Mouse (Mus musculus): ENCODE measurements at regions not wholly inside any gene's neighbourhood (a gene's known extent, or its start where the extent isn't known, plus 50 kb on each side); places are given as distances from the start of the nearest gene placed in this dataset.
A peak's percentile ranks its signal among the peaks of the same experiment; 100 is the strongest.

DNA sequence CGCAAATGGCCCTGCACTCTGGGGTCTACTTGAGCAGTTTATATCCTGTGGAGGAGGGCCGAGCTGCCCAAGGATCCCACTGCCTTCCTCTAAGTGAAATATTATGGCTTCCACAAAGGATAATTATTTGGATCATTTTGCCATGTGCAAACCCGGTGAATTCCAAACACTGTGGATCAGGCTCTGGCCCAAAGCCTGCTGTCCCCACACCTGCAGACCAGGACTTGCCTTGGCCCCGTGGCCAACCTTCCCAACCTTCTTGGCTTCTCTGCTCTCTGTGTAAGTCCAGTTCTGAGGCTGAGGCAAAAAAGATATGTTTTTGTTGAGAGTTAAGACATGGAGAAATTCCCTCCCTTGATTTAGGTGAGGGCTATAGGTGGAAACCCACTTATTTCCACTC, 234.0 kb downstream of the Snx10 start:
- Histone ChIP-seq H3K27ac (ENCODE audit: insufficient read depth, low read length) (no peak overlapping the region), H3K9me3 (replicated peaks; ENCODE audit: control insufficient read depth, insufficient read depth, low read length, poor library complexity, severe bottlenecking) (no peaks in the 10 kb centered on the region), H3K4me1 (ENCODE audit: control insufficient read depth, insufficient read depth, low read length) (no peaks in the 10 kb centered on the region), H3K36me3 (ENCODE audit: control insufficient read depth, insufficient read depth, low read length, poor library complexity, severe bottlenecking) (no peaks in the 10 kb centered on the region), H3K4me3 (ENCODE audit: low read depth, low read length) (no peak overlapping the region), H3K9ac (ENCODE audit: low read depth, poor library complexity, severe bottlenecking) (no peak overlapping the region), H3K27me3 (ENCODE audit: control insufficient read depth, insufficient read depth, low read length, poor library complexity, severe bottlenecking) (no peaks in the 10 kb centered on the region)
- no peak for TF ChIP-seq CTCF (IDR thresholded peaks at IDR 0.05; ENCODE audit: low read depth, low read length)
- TF ChIP-seq POLR2A (IDR thresholded peaks at IDR 0.05; ENCODE audit: insufficient read depth, low read length): no peak
- no peak for TF ChIP-seq EP300 (IDR thresholded peaks at IDR 0.05; ENCODE audit: insufficient read depth, low read depth, low read length)

DNA sequence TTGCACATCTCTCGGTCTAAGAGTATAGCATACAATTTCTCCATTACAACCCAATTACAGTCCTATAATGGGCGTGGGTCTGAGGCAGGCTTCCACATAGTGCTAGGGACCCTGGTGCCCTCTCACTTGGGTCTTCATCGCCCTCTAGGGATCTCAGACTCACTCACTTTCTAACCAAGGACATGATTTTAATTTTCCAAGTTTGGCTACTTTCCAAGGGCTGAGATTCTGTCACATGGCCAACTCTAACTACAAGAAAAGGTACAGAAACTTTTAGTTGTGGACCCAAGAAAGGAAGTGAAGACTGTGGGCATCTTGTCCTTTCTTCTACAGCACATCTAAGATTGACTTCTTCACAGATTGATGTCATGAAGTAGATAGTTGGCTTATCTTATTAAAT, 235.1 kb downstream of the Snx10 start:
- Histone ChIP-seq H3K4me1 (ENCODE audit: control insufficient read depth, insufficient read depth, low read length) (no peaks in the 10 kb centered on the region), H3K9me3 (replicated peaks; ENCODE audit: control insufficient read depth, insufficient read depth, low read length, poor library complexity, severe bottlenecking) (peaks cover 3% of the 10 kb centered on the region; the same call in 1 of the 2 replicates), H3K4me3 (ENCODE audit: low read depth, low read length) (no peak overlapping the region), H3K27me3 (ENCODE audit: control insufficient read depth, insufficient read depth, low read length, poor library complexity, severe bottlenecking) (no peaks in the 10 kb centered on the region), H3K36me3 (ENCODE audit: control insufficient read depth, insufficient read depth, low read length, poor library complexity, severe bottlenecking) (no peaks in the 10 kb centered on the region), H3K9ac (ENCODE audit: low read depth, poor library complexity, severe bottlenecking) (no peak overlapping the region), H3K27ac (ENCODE audit: insufficient read depth, low read length) (no peak overlapping the region)
- TF ChIP-seq EP300 (IDR thresholded peaks at IDR 0.05; ENCODE audit: insufficient read depth, low read depth, low read length): no peak
- no peak for TF ChIP-seq CTCF (IDR thresholded peaks at IDR 0.05; ENCODE audit: low read depth, low read length)
- no peak for TF ChIP-seq POLR2A (IDR thresholded peaks at IDR 0.05; ENCODE audit: insufficient read depth, low read length)

DNA sequence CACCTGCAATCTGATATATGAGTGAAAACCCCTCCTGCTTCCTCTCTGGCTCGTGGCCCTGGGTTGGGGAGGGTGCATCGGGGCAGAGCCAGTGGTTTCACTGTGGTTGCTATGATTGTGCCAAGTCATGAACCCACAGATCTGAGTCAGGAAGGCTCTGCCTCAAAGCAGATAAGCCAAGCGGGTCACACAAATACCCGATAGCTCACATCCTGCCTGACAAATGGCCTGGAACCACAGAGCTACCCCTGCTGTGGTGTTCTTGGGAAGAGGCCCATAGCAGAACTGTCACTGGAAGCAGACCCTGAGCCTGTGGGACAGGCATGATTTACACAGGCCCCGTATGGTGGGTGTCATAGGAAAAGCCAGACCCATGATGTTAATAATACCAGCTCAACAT, 236.7 kb downstream of the Snx10 start:
- H3K27ac ChIP-seq (ENCODE audit: insufficient read depth, low read length): no peak overlapping the region
- no peaks in the 10 kb centered on the region for H3K36me3 ChIP-seq (ENCODE audit: control insufficient read depth, insufficient read depth, low read length, poor library complexity, severe bottlenecking)
- no peak overlapping the region for H3K4me3 ChIP-seq (ENCODE audit: low read depth, low read length)
- H3K4me1 ChIP-seq (ENCODE audit: control insufficient read depth, insufficient read depth, low read length): no peaks in the 10 kb centered on the region
- no peaks in the 10 kb centered on the region for H3K27me3 ChIP-seq (ENCODE audit: control insufficient read depth, insufficient read depth, low read length, poor library complexity, severe bottlenecking)
- H3K9me3 ChIP-seq (replicated peaks; ENCODE audit: control insufficient read depth, insufficient read depth, low read length, poor library complexity, severe bottlenecking): peaks cover 4% of the 10 kb centered on the region; the same call in 1 of the 2 replicates
- no peak for TF ChIP-seq EP300 (IDR thresholded peaks at IDR 0.05; ENCODE audit: insufficient read depth, low read depth, low read length)
- TF ChIP-seq POLR2A (IDR thresholded peaks at IDR 0.05; ENCODE audit: insufficient read depth, low read length): no peak
- no peak for TF ChIP-seq CTCF (IDR thresholded peaks at IDR 0.05; ENCODE audit: low read depth, low read length)
- H3K9ac ChIP-seq (ENCODE audit: low read depth, poor library complexity, severe bottlenecking): no peak overlapping the region

DNA sequence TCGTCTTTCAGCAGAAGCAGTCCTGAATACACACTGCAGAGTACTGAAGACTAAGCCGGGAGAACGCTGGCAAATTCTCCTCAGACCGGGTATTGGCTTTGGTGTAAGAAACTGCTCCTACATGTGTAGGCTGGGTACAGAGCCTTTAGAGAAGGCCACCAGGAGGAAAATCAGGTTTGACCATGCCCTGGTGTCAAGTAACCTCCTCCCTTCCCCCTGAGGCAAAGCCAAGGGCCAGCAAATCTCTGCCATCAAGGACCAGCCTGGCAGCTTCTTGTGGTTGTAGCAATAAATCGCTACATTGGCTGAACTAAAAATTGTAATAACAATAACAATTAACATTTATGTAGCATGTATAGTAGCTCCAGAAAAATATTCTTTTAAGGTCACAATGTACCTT, 237.8 kb downstream of the Snx10 start:
- Histone ChIP-seq H3K4me3 (ENCODE audit: low read depth, low read length) (no peak overlapping the region), H3K36me3 (ENCODE audit: control insufficient read depth, insufficient read depth, low read length, poor library complexity, severe bottlenecking) (no peaks in the 10 kb centered on the region), H3K27me3 (ENCODE audit: control insufficient read depth, insufficient read depth, low read length, poor library complexity, severe bottlenecking) (no peaks in the 10 kb centered on the region), H3K4me1 (ENCODE audit: control insufficient read depth, insufficient read depth, low read length) (no peaks in the 10 kb centered on the region), H3K9ac (ENCODE audit: low read depth, poor library complexity, severe bottlenecking) (no peak overlapping the region), H3K27ac (ENCODE audit: insufficient read depth, low read length) (no peak overlapping the region), H3K9me3 (replicated peaks; ENCODE audit: control insufficient read depth, insufficient read depth, low read length, poor library complexity, severe bottlenecking) (peaks cover 4% of the 10 kb centered on the region; the same call in 1 of the 2 replicates)
- TF ChIP-seq POLR2A (IDR thresholded peaks at IDR 0.05; ENCODE audit: insufficient read depth, low read length) (no peak), CTCF (IDR thresholded peaks at IDR 0.05; ENCODE audit: low read depth, low read length) (no peak), EP300 (IDR thresholded peaks at IDR 0.05; ENCODE audit: insufficient read depth, low read depth, low read length) (no peak)

DNA sequence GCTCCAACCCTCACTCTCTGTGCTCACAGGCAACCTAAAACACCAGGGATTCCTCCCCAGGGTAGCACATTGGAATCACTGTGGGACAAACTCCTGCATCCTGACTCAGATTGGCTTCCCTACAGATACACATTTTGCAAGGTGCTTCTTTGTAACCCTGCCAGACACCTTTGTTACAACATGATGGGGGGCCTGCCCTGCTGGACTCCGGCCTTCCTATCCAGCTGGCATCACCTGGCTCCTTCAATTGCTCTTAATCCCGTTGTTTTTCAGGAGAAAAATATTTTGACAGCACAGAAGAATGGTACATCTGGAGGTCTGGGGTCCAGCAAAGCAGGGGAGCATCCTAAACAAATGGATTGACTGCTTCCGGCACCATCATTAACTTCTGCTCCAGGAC, 242.8 kb downstream of the Snx10 start:
- Histone ChIP-seq H3K9ac (ENCODE audit: low read depth, poor library complexity, severe bottlenecking) (no peak overlapping the region), H3K4me1 (ENCODE audit: control insufficient read depth, insufficient read depth, low read length) (no peaks in the 10 kb centered on the region), H3K27ac (ENCODE audit: insufficient read depth, low read length) (no peak overlapping the region), H3K4me3 (ENCODE audit: low read depth, low read length) (no peak overlapping the region), H3K36me3 (ENCODE audit: control insufficient read depth, insufficient read depth, low read length, poor library complexity, severe bottlenecking) (no peaks in the 10 kb centered on the region), H3K27me3 (ENCODE audit: control insufficient read depth, insufficient read depth, low read length, poor library complexity, severe bottlenecking) (no peaks in the 10 kb centered on the region), H3K9me3 (replicated peaks; ENCODE audit: control insufficient read depth, insufficient read depth, low read length, poor library complexity, severe bottlenecking) (peaks cover 4% of the 10 kb centered on the region; the same call in 1 of the 2 replicates)
- no peak for TF ChIP-seq POLR2A (IDR thresholded peaks at IDR 0.05; ENCODE audit: insufficient read depth, low read length)
- no peak for TF ChIP-seq CTCF (IDR thresholded peaks at IDR 0.05; ENCODE audit: low read depth, low read length)
- peak; percentile 65 for TF ChIP-seq EP300 (IDR thresholded peaks at IDR 0.05; ENCODE audit: insufficient read depth, low read depth, low read length)

DNA sequence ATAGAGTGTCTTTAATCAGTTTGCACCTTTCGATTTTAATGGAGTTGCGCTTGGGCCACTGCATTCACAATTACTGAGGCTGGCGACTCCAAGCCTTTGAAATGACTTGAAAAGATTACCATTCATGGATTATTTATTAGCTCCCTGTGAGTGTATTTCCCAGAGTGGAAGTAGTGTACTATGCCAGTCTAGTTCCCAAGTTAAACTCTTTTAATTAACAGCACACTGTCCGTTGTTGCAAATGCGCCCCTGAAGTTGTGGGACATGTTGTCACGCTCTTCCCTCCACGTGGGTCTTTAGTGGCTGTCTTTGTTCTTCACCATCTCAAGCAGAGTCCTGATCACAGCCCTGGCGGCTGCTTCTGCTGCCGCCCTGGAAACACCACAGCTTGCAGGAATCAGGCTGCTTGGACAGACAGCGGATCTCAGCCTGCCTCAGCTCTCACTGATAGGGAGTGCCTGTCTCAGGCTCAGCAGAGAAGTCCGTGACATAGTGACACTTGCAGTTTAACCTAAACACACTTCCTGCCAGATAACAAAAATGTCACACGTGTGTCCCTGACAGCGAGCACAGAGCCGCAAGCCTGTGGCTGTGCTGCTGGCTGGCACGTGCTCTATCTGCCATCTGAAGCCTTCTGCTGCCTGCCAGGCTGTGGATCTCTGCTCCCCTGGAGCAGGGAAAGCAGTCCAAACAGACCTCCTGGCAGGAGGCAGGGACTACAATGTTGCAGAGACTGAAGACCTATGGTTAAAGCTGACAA, 244.1 kb downstream of the Snx10 start:
- H3K9me3 ChIP-seq (replicated peaks; ENCODE audit: control insufficient read depth, insufficient read depth, low read length, poor library complexity, severe bottlenecking): peaks cover 4% of the 10 kb centered on the region; the same call in 1 of the 2 replicates
- no peaks in the 10 kb centered on the region for H3K36me3 ChIP-seq (ENCODE audit: control insufficient read depth, insufficient read depth, low read length, poor library complexity, severe bottlenecking)
- TF ChIP-seq CTCF (IDR thresholded peaks at IDR 0.05; ENCODE audit: low read depth, low read length): no peak
- no peak for TF ChIP-seq POLR2A (IDR thresholded peaks at IDR 0.05; ENCODE audit: insufficient read depth, low read length)
- no peak for TF ChIP-seq EP300 (IDR thresholded peaks at IDR 0.05; ENCODE audit: insufficient read depth, low read depth, low read length)
- no peak overlapping the region for H3K9ac ChIP-seq (ENCODE audit: low read depth, poor library complexity, severe bottlenecking)
- no peak overlapping the region for H3K27ac ChIP-seq (ENCODE audit: insufficient read depth, low read length)
- H3K4me3 ChIP-seq (ENCODE audit: low read depth, low read length): no peak overlapping the region
- H3K4me1 ChIP-seq (ENCODE audit: control insufficient read depth, insufficient read depth, low read length): no peaks in the 10 kb centered on the region
- H3K27me3 ChIP-seq (ENCODE audit: control insufficient read depth, insufficient read depth, low read length, poor library complexity, severe bottlenecking): no peaks in the 10 kb centered on the region

Measured in ES-Bruce4 (cell line).